Mouse (Mus musculus): ENCODE measurements around the gene Ankrd44.
"Not testable (repeated sequence)": the region's sequence is repeated elsewhere in the genome, so short reads cannot be mapped to it uniquely, and the experiment has no call there.

Ankrd44 gene

DNA sequence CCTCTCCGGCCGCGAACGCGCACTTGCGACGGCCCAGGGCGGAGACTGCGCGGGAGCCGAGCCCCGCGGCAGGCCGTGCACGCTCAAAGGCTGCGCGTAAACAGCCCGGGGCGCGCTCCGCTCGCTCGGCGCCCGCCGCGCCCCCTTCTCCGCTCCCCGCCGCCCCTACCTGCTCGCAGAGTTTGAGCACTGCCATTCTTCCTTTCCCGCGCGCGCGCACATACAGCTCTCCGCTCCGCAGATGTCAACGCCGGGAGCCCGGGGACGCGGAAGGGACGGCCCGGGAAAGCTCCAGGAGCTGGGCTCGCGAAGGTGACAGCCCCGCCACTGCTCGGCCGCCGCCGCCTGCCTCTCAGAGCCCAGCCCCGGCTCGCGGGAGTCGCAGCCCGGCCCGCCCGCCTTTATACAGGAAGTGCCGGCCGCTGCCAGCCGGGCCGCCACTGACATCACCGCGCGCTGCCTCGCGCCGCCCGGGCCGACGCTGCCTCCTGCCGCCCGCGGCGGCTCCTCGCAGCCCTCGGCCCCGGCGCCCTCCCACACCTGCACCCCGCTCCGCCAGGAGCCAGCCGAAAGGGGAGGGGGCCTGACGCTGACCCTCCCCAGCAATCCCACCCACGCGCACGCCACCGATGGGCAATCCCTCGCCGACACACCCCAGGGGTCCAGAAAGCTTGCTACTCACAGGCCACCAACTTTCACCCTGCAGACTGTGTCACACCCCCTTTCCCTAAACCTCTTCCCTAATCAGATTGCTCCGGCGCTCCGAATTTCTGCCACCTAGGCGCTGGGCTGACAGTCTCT, at the start of gene Ankrd44:
Gene Ankrd44, minus strand, starts transcription at position 417 of the 801 bp plus-strand sequence.
- DNase-seq (ENCODE audit: low spot score), result no peak

- no peak for DNase-seq (ENCODE audit: low spot score)
Observed at GRCm38 (mm10) chr1:54971687-54972404, 45.7 kb upstream of the Ankrd44 start.

DNA sequence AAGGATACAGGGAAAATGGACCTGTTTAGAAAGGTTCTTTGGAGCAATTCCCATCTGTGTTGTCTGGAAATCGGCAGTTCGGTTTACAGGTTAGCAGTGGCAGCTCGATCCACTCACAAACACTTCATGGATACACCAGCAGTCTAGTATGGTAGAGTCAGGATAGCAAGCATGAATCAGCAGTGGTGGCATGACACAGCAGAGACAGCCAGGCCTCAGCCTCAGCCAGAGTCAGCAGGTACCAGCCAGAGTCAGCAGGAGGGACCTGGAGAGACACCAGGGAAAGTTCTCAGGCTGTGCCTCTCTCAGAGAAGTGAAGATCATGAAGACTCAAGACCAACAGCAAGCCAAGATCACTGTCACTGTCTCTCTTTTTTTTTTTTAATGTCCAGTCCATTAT, 40.7 kb upstream of the Ankrd44 start:
- DNase-seq (ENCODE audit: low spot score), result no peak

GRCm38 (mm10) chr1:54965159-54965995, 39.2 kb upstream of the Ankrd44 start:
- no peak for DNase-seq (ENCODE audit: low spot score)

DNA sequence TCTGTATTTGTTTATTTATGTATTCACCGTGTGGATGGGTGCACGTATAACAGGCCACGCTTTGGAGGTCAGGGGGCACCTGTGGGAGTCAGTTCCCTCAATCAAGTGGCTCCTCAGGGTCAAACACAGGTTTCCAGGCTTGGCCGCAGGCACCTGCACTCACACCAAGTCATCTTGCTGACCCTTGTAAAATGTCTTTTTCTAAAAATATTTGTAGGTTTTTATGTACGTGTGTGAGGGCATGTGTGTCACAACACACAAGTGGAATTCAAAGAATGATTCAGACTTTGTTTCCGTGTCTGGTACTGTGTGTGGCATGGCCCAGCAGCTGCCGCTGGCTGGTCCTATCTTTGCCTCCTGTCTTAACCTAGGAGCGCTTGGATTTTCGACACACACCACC, 35.5 kb upstream of the Ankrd44 start:
- DNase-seq (ENCODE audit: low spot score), result no peak

GRCm38 (mm10) chr1:54960613-54961165, 34.5 kb upstream of the Ankrd44 start:
- no peak for DNase-seq (ENCODE audit: low spot score)

- no peak for DNase-seq (ENCODE audit: low spot score)
Observed at GRCm38 (mm10) chr1:54958525-54958924, 32.3 kb upstream of the Ankrd44 start.

- DNase-seq (ENCODE audit: low spot score), result not testable (repeated sequence)
Observed at GRCm38 (mm10) chr1:54956995-54957394, 30.8 kb upstream of the Ankrd44 start.

DNA sequence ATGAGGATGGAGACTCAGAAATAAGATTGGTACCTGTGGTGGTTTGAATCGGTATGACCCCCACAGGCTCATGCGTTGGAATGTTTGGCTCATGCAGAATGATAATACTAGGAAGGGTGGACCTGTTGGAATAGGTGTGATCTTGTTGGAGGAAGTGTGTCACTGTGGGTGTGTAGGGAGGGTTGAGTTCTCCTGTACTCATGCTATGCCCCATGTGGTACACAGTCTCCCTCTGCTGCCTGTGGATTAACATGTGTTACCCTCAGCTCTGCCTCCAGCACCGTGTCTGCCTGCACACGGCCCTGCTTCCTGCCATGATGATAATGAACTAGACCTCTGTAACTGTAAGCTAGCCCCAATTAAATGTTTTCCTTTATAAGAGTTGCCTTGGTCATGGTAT, 28.7 kb upstream of the Ankrd44 start:
- DNase-seq (ENCODE audit: low spot score), result no peak

GRCm38 (mm10) chr1:54944648-54945047, 18.5 kb upstream of the Ankrd44 start:
- DNase-seq (ENCODE audit: low spot score), result no peak

DNA sequence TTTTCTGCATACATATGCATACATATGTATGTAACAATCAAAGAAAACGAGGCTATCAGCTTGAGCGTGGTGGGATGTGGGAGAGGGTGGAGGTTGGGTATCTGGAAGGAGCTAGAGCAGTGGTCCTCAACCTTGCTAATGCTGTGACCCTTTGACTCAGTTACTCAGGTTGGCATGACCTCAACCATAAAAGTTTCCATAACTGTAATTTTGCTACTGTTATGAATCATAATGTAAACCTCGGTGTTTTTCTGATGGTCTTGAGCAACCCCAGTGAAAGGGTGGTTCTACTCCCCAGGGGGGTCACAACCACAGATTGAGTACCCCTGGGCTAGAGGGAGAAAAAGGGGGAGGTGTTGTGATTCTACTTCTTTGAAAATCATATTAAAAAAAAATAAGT, 9.3 kb upstream of the Ankrd44 start:
- no peak for DNase-seq (ENCODE audit: low spot score)

GRCm38 (mm10) chr1:54934911-54935310, 8.7 kb upstream of the Ankrd44 start:
- no peak for DNase-seq (ENCODE audit: low spot score)

DNA sequence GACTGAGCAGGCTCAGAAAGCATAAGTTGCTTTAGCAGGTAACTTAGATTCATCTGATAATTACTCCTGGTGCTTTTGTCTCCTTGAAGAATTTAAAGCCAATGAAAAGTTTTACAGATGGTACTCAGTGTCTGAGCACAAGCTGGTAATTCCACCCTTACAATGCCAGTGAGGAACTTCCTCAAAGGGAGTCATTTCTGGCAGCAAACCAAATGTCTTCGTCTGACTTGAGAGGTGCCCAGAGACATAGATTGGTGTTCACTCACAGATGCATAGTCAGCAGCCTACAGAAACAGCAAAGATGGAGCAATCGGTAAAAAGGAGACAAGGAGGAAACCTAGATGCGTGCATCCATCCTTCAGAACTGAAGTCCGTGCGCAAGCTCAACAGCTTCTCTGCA, 7.5 kb upstream of the Ankrd44 start:
- DNase-seq (ENCODE audit: low spot score), result no peak

DNA sequence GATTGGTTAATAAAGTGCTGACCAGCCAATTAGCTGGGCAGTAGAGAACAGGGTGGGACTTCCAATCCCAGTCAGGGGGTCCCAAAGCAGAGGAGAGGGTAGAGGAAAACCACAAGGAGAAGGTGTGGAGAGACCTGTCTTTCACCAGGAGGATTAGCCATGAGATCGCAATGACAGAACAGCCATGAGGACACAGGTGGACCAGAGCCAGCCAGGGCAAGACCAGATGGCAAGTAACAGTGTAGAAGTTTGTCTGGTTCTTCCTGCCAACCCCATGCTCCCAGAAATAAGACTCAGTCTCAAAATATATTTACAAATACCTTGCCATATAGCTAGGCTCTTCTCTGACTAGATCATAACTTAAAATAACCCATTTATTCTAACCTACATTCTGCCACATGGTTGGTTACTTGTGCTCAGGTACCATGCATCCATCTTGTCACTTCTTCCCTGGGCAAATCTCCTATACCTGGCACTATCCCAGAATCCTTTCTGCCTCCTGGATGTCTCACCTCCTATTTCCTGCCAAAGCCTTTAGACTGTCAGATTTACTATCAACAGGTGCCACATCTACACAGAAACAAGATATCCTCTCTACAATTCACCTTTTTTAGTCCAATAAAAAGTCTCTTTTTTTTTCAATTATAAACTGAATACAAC, 6.4 kb upstream of the Ankrd44 start:
- no peak for DNase-seq (ENCODE audit: low spot score)

DNA sequence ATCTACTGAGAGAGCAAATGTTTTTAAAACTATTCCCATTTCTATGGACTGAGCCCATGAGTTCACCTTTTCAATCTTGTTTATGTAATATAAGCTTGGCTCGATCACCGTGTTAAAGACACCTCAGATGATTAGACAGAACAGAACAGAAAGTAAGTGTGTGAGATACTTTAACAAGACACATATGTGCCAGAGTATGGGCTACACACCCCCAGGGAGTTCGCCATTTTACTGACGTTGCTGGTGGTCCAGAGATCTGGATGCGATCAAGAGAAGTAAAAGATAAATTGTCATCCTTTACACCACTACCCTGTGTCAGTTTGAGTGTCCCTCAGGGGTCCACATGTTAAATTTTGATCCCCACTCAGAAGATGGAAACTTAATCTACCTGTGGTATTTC, 5.0 kb upstream of the Ankrd44 start:
- DNase-seq (ENCODE audit: low spot score), result no peak

GRCm38 (mm10) chr1:54930670-54931200, 4.5 kb upstream of the Ankrd44 start:
- DNase-seq (ENCODE audit: low spot score), result no peak

- no peak for DNase-seq (ENCODE audit: low spot score)
Observed at GRCm38 (mm10) chr1:54925451-54925934, 694 bp downstream of the Ankrd44 start.

DNA sequence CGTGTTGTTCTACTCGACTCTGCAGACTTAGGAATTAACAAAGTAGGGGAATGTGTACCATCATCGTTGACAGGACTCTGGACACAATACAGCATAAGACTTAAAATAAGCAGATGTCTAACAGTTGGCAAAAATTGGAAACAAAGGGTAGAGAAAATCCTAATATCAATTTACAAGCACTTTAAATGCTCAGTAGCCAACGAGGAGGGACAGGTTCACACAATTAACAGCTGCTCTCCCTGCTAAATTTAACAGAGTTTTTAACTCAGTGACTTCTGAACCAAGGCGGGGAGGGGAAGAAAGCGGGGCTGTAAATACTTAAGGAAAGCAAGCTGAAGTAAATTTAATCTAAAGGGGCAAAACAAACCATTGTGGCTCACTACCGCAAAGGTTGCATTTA, 1.4 kb downstream of the Ankrd44 start:
- DNase-seq (ENCODE audit: low spot score), result no peak

DNA sequence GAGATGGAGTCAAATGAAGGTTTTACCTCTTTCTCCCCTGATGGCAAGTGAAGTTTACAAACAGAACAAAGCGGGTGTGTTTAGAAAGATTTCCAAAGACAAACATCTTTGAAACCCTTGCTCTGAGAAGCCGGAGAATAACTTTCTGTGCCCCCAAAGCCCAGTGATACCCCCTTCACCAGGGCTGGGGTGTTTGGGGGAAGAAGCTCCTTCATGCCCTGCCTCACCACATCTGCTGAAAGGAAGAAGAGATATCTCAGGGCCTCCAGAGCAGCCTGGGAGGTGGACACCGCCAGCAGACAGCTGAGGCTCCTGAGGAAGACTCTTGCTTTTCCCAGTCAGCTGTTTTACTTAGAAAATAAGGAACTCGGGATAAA, 1.9 kb downstream of the Ankrd44 start:
- no peak for DNase-seq (ENCODE audit: low spot score)

DNA sequence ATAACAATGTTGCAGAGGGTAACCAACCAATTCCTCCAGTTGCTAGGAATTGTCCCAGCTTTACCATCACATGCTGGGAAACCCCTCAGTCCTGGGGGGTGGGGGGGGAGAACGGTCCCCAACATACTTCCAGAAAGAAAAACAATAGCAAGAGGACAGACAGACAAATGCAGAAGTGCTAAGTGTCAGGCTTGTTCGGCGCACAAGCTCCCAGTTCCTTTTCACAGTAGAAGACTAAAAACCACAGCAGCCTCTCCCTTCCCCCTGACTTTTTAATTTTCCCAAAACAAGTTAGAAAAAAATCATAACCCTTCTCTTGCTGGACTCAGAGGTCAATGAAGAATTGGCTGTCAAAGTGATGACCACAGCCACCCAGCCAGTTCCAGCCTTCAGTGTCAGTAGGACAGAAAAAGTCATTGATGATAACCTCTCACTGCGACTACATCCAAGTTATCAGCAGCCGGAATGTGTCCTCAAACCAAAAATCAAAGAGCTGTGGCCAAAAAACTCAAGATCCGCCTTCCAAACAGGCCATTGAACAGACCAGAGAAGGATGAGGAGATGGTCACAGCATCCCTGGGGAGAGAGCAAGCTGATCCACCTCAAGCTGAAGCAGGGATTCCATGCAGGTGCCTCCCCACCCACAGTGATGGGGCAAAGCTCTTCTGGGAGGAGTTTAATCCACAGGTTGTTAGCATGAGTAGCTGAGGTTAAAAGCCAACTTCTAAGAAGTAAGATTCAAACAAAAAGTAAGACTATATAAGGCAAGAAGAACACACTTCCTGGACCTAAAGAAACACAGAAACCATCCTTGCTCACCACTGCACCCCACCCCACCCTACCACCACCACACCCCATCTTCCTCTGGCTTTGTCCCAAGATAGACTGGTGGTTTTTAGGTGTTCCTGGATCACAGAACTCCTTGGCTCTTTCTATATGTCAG, 2.5 kb downstream of the Ankrd44 start:
- no peak for DNase-seq (ENCODE audit: low spot score)

All from layer of hippocampus, adult 9-10 months (tissue).